Mouse (Mus musculus) adrenal gland, adult 8-10 months (tissue): ENCODE results near the gene Rgs9bp. TPM values are rescaled to one million over a fixed set of nuclear protein-coding genes. Genes with fewer than 3 reads are reported as not detected.
"Not testable (repeated sequence)": the region's sequence is repeated elsewhere in the genome, so short reads cannot be mapped to it uniquely, and the experiment has no call there.

Source experiments
- DNase-seq: peaks from one replicate; pipeline ENCODE4 v3.0.0; 2022
- total RNA-seq, 4 experiments: library from RNA; stranded (reverse); gene quantifications; 2 replicates each; pipeline ENCODE4 v1.2.4; 2022

Gene Rgs9bp
- total RNA-seq, 4 experiments from 2014 or later, result 0.11 to 0.24 (median 0.18) TPM

- no peak for DNase-seq
These were observed 1.8 kb downstream of the Rgs9bp start for GRCm38 (mm10) chr7:35583476-35584025.

DNA sequence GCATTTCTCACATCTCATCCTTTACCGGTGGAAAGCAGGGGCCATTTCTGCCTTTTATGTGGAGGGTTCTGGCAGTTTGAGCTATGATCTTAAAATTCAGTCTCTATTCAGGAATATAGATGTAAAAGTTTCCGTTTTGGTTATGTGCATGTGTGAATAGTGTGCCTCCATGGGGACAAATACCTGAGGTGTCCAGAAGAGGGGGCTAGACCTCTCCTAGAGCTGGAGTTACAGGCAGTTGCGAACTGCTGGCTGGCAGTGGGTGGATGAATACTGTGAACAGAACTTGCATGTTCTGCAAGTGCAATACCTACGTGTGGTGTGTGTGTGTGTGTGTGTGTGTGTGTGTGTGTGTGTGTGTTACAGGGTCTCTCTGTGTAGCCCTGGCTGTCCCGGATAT lies 2.7 kb downstream of the Rgs9bp start:
- no peak for DNase-seq

DNA sequence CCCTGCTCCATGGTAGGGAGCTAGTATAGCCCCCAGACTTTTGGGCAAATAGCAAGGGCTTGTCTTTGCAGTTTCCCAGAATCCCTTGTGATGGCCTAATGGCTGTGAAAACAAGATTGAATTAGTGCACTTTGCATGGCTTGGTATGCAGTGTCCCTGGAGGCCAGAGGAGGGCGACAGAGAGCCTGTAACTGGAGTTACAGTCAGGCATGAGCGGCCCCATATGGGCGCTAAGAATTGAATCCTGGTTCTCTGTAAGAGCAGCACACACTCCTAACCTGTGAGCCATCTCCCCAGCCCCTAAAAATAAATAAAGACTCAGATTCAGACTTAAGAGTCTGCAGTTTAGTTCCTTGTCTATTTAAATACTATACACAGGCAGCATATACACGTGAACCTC lies 5.5 kb downstream of the Rgs9bp start:
- DNase-seq, result no peak

DNA sequence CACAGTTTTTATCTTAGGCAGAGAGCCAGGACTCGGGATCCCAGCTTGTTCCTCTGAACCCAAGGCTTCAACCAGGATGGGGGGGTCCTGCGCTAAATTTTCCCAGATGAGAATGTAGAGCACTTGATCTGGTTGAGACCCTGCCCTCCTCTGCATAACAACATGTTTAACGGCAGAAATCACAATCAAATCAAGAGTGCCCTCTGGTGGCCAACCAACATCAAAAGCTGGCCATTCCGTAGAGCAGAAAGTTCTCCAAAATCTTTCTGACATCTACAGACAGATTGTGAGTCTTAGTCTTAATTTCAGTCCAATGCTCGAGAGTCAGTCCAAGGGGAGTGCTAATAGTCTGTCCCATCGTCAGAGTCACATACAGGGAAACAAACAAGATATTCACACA lies 14.5 kb downstream of the Rgs9bp start:
- not testable (repeated sequence) for DNase-seq

DNA sequence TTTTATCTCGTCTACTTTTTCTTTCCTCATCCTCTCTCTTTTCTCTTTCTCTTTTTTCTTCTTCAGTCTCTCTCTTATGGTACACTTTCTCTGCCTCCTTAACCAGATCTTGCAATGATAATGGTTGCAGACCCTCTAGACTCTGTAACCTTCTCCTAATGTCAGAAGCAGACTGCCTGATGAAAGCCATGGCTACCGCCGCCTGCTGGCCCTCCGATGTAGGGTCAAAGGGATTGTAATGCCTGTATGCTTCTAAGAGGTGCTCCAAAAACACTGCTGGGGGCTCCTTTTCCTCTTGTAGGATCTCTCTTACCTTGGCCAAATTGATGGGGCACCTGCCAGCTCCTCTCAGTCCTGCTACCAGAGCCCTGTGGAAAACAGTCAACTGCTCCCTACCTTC lies 15.7 kb downstream of the Rgs9bp start:
- not testable (repeated sequence) for DNase-seq

GRCm38 (mm10) chr7:35565965-35566364 lies 19.4 kb downstream of the Rgs9bp start:
- not testable (repeated sequence) for DNase-seq

DNA sequence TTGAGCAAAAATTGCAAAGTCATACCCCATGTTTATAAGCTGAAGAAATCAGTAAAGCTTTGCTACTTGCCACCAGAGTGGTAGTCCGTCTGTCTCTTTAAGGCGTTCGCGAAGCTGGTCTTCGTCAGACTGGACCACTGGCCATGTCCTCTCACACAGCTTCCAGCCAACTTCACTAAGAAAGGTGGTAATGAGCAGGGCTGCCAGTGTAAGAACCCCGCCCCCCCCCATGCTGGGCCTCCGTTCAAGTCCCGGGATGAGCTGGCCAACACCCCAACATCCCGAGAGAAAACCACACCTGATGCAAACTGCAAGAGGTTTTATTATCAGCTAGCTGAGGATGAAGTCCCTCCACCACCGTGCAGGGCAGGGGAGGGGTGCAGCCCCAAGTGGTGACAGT lies 20.5 kb downstream of the Rgs9bp start:
- not testable (repeated sequence) for DNase-seq

DNA sequence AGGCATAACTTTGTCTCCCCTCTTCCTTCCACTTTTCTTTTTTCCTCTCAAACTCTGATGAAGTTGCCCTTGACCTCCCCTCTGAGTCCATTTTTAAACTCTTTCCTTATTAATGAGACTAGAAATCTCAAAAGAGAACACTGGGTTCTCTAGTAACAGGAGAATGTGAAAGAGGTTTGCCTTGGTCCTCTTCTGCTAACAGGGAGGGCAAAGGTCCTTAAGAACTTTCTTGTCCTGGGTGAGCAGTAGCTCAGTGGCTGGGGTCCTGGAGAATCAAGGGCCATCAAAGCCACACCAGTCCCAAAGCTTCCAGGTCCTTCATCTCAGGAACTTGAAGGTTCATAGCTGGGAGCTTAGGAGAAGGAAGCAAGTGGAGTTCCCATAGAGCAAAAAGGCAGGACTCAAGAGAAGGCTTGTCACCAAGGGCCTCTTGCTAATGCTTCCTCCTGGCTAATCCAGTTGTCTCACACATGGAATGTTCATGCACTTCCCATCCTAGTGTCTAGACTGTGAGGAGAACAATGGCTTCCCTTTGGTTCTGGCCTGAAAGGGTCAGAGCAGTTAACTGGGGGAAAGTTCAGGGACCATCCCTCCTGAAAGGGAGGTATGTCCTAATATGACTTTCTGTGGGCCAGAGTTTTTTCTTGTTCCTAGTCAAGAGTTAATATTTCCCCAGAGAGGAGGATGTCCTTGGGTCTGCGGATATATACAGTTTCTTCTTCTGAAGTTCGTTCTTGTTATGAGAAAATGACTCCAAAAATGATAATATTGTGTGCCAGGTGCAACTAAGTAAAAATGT lies 21.1 kb downstream of the Rgs9bp start:
- DNase-seq, result no peak

DNA sequence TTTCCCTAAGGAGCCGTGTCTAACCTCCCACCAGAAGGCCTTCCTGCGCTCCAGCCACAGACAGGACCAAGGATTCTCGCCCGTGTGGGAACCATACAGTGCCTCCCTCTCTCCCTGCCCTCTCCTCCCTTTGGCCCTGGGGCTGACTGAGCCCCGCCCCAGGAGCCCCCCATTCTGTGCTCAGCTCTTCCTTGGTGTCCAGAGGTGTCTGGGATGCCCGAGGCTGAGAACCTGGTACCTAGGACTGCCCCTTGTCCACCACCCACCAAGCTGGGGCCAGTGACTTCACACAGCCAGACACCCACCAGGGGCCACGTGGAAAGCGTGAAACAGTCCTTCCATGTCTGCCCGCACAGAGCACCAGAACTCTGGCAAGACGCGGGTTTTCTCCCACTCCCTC lies 22.3 kb downstream of the Rgs9bp start:
- DNase-seq, result no peak

DNA sequence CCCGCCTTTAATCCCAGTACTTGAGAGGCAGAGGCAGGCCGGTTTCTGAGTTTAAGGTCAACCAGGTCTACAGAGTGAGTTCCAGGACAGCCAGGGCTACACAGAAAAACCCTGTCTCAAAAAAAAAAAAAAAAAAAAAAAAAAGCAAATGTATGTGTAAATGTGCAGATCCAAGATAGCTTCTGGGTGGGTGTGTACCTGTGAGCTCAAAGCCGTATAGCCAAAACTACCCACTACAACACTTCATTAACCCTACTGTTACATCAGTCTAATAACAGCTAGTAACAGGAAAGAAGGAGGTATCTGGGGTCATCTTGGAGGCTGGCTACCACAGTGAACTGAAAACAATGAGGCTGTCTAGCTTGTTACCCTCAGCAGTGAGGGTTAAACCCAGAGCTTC lies 25.5 kb downstream of the Rgs9bp start:
- no peak for DNase-seq

DNA sequence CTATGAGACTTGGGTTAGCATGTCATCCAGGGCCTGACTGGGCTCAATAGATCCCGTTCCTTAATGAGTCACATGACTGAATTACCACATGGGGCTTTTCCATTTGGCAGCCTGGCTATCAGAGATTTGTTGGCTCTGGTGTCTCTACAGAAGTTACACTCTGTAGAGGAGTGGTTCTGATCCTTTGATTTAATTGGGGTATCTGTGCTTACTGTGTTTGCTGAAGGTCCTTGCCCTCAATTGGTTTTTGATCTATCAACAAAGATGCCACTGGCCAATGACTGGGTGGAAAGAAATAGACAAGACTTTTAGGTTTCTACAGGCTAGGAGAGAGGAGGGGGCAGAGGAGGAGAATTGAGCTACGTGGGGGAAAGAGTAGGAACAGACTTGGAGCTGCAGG lies 26.7 kb downstream of the Rgs9bp start:
- no peak for DNase-seq

- DNase-seq, result no peak
These were observed 27.8 kb downstream of the Rgs9bp start for GRCm38 (mm10) chr7:35557577-35557976.

DNA sequence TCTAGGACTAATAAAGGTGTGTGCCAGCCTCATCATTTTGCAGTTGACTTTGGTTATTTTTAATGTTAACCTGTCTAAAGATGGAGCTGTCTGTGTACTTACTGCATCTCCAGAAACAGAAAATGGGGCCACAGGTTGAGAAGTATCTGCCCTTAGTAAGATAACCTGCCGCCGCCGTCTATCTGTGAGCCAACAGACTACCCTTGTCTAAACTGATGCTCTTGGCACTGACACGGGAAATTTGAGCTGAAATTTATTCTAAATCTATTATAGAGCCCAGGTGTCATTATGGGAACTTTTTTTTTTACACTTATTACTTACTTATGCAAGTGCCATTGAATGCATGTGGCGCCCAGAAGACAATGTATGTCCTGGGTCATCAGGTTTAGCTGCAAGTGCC lies 28.5 kb downstream of the Rgs9bp start:
- DNase-seq, result no peak

DNA sequence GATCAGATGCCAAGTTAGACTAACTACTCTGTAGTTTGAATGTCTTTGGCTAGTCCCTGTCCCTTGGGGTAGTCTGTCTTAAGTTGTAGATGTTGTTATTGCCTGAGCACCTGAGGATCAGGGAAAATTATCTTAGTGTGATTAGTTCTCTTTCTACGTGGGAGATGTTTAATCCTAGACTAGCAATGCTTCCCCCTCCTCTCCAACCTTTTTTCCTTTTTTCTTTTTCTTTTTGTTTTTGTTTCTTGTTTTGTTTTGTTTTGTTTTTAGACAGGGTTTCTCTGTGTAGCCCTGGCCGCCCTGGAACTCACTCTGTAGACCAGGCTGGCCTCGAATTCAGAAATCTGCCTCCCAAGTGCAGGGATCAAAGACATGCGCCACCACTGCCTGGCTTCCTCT lies 29.2 kb downstream of the Rgs9bp start, which contains the start of gene Nudt19:
Gene Nudt19, minus strand, starts transcription at position 100 of the 399 bp plus-strand sequence.
- no peak for DNase-seq

DNA sequence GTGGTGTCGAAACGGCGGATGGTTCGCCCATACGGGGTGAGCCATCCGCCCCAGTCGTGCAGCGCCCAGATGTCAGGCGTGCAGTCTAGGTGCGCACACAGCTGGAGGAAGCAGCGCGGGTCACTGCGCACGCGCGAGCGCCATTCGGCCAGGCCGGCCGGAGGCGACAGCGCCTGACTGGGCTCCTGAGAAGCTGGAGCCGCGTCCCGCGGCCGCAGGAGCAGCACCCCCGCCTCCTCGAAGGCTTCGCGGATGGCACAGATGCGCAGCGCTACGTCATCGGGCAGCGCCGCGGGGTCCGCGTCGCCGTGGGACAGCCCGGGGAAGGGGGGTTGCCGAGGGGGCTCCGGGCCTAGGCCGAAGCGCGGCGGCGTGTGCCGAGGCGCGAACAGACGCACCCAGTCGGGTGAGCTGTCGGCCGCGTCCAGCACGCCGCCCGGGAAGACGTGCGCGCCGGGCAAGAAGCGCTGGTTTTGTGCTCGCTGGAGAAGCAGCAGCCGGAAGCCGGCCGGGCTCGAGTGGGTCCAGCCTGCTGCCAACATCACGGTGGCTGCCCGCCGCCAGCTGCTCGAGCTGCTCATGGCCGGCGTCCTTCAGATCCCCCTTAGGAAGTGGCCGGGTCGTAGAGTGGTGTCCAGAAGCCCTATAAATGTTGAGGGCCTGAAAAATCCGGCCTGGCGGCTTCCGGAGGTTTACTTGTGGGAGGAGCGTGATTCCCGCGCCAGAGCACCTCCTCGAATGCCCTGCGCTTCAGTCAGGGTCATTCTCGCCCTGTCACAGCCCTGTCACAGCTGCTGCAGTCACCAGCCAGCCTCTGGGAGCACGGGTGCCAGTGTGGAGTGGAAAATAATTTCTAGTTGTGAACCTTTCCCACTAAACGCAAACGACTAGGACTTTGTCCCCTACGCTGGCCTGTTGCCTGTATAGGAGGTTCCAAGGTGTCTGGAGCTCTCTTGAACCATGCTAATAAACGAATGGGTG lies 29.9 kb downstream of the Rgs9bp start:
- peak; percentile 85 for DNase-seq

- DNase-seq, result peak; percentile 8
These were observed 30.7 kb downstream of the Rgs9bp start for GRCm38 (mm10) chr7:35554605-35555175.

GRCm38 (mm10) chr7:35553751-35554604 lies 31.4 kb downstream of the Rgs9bp start:
- no peak for DNase-seq

- DNase-seq, result peak; percentile 35
These were observed 39.5 kb downstream of the Rgs9bp start for GRCm38 (mm10) chr7:35545881-35546280.

- DNase-seq, result no peak
These were observed 47.8 kb downstream of the Rgs9bp start, which contains the start of gene Tdrd12 for GRCm38 (mm10) chr7:35537562-35537961. Gene Tdrd12 (minus strand): TSS chr7:35537745.

GRCm38 (mm10) chr7:35535750-35536512 lies 49.5 kb downstream of the Rgs9bp start:
- no peak for DNase-seq

DNA sequence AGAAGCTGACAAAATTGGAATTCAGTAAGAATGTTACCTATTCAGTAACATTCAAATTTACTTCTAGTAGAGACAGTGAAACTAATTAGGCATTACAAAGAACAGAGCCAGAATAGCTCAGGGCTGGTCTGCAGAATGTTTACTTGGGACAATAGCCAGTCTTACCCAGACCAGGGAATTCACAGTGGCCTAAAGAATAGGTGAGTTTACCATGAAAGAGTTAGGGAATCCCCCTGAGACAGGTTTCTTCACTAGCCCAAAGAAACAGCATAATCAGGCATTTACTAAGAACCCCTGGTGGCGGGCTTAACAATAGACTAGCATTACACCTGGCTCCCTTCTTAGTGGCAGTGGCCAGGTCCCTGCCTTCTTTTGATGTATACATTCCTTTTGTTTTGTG lies 54.8 kb downstream of the Rgs9bp start:
- DNase-seq, result not testable (repeated sequence)
